Mouse (Mus musculus) c-Kit-positive CD71-positive TER-119-positive erythroid progenitor cells, embryonic 14.5 days (primary cell): ENCODE results near the gene Bag5.
"Not testable (repeated sequence)": the region's sequence is repeated elsewhere in the genome, so short reads cannot be mapped to it uniquely, and the experiment has no call there.

Experiments
- DNase-seq: peaks from one replicate; pipeline ENCODE4 v3.0.0-alpha.2; 2013; ENCODE audit warnings: low spot score

The Bag5 gene

DNA sequence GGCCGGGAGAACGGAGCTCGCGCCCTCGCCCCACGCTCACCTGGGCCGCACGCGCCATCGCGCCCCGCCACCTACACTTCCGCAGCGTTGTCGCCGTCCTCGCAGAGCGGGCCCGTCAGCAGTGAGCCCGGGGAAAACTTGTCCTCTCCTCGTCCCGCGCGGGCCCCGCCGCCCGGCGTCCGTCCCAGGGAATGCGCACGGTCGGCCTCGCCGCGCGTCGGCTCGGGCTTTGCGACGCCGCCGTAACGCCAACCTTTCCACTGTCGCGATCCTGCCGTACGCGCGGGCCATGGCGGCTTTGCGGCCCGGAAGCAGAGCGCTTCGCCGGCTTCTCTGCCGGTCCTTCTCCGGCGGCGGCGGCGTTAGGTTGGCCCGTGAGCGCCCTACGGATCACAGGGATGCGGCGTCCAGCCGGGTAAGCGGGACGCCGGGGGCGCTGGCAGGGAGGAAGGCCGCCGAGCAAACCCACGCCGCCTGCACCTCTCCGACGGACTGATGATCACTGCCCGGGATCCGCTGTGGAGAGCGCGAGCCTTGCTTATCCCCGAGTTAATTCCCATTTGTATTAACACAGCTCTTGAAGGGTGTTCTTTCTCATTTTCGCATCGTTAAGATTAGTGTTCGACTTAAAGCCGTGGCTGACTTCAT, at the start of gene Bag5, which contains the start of gene Apopt1:
Bag5 (minus strand) TSS at position 254 of the 648 bp plus-strand sequence.
Apopt1 (plus strand) TSS at position 258 of the 648 bp plus-strand sequence.
- peak; percentile 82 for DNase-seq

DNA sequence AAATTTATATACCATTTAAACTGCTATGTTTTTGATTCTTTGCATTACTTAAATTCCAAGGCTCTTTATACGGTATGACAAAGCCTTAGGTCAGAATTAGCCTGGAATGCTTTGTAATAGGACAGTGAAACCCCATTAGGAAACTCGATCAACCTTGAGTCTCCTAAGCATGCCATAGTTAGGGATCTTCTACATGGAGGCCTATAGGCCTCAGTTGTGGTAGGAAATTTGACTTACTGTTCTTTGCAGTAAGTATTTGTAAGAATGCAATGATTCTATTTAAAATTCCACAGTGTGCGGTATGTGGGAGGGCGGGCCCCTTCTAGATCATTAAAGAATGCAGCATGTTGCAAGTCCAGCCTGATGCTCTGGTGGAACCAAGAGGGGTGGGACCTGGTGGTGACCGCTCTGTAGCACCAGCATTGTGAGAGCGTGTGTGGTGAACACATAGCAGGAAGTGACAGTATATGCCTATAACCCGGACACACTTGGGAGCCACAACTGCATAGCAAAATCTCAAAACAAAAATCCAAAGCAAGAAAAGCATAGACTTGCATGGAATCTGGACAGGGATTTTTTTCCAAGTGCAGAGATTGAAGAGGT, 47.4 kb upstream of the Bag5 start:
- no peak for DNase-seq

DNA sequence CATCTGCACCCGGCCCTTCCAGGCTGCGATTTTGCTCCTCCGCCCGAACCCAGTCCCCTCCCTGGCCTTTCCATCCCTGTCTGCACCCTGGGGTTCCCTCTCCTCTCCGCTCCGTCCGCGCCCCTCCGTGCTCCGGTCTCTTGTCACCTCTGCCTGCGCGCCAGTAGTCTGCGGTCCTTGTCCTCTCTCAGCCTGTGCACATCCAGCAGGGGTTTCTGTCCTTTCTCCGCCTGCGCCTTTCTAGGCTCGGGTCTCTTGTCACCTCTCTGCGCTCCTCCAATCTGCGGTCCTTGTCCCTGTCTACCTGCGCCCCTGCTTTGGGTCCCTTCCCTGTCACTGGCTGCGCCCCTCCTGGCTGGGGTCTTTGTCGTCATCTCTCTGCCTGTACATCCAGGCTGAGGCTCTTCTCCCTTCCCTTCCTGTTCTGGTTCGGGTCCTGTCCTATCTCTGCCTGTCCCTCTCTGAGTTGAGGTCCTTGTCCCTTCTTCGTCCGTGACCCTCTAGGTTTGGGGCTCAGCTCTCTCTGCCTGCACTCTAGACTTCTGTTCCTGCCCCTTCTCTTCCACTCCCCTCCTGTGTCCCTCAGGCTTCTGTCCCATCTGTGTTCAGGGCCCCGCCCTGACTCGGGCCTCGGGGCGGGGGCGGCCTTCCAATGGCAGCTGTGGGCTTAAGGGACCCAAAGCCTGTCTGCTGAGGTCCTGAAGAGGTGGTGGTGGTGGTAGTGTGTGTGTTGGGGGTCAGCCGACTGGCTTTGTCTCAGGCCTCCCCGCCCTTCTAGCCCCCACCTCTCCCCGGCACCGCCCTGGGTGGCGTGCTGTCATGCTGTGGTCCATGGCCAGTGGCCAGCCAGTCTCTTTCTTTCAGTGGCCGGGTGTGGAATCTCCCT, 46.4 kb upstream of the Bag5 start:
- DNase-seq: peak; percentile 23

DNA sequence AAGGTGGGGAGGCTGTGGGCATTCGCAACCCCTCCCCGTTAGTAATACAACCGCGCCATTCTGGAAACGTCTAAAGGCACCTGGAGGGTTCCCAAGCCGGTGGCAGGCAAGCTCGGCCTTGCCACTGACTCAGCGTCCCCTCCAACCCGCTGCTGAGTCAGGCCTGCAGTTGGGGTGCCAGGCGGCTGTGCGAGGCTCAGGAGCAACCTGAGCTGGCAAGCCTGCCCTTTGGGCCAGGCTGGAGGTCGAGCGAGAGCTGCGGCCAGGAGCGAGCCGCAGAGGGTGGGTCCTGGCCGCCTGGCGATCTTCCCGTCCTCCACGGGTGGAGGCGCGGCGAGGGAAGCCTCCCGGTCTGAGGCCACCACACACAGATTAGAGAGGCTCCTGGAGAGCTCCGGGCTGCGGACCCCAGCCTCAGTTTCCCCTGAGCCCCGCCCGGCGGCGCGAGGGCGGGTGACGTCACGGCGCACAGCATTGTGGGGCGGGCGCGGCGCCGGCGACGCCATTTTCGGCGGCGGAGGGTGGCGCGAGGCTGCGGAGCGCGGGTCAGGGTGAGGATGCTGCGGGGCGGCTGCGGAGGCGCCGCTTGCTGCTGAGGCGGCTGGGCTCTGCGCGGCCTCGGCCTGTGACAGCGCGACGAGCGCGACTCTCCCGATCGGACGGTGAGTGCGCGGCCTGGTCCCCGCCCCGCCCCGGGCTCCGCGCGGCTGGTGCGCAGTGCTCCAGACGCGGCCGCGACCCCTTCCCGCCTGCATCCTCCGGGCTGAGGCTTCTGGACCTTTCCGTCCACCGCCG, 45.5 kb upstream of the Bag5 start, which contains the start of gene Klc1:
Klc1 (plus strand) TSS at position 469 of the 795 bp plus-strand sequence.
- DNase-seq: peak; percentile 66

DNA sequence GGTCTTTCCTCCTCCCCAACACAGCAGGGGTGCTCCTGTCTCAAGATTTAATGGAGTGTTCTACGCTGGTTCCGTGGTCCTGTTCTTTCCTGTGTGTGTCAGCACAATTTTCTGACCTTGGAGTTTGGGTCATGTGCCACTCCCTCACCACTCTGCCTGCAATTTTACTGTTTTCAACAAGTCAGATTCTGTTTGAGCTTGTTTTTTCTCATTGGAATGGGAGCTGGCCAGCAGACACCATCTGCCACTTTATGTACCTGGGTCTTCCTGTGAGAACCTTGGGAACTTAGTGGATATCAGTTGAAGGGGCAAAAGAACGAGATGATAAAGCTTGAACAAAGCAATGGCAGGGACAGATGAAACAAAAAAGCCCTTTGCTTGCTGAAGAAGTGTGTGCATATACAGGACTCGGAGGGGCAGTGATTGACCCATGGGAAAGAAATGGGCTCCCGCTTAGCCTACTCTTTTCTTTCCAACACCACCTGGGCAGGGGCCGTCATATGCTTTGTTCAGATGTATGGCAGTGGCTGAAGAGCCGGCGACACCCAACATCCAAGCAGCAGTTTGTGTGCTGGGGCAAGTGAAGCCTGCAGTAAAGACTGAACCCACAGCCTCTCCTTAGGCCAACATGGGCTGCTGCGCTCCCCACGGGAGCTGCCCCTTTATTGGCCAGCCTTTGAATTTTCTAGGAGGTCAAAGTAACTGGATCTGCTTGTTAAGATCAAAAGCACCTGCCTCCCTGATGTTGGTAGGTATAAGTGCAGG, 44.7 kb upstream of the Bag5 start:
- no peak for DNase-seq

DNA sequence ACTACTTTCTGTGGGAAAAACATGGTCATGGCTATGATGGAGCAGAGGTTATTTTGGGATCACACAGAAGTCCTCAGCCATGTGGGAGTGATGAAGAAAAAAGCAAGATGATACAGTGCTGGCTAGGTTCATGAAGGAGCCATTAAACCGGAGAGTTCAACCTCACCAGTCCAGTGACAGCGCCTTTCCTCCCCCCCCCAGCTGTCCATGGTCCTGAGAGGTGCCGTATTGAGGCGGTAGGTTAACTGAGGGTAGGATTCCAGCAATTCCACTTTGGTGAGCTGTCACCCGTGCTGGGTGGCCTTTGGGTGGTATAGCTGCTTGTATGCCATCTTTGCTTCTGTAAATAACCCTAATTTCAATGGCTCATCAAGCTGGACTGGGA, 43.6 kb upstream of the Bag5 start:
- no peak for DNase-seq

DNA sequence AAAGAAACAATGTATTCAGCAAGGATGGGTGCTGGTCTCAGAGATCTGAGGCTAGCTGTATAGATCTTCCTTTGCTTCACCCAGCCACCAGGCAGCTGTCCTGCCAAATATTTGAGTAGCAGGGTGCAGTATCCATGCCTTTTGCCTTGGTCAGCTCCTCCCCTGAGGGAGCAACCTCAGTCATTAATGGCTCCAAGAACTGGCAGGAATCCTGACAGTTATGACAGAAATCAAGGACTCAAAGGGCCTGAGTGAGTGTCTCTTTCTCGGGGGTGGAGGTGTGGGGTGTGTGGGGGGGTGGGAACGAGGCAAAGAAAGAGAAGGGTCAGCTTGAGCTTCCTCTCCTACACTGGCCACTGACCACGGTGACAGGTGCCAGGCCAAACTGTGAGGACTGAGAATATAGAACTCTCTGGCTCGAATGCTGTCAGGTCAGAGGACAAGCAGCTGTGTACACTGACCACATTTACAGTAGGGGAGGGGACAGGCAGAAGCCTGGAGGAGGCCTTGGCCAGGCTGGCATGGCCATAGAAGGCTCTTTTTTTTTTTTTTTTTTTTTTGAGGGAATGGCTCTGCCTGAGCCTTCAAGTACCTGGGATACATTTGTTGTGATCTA, 43.1 kb upstream of the Bag5 start:
- DNase-seq: no peak

DNA sequence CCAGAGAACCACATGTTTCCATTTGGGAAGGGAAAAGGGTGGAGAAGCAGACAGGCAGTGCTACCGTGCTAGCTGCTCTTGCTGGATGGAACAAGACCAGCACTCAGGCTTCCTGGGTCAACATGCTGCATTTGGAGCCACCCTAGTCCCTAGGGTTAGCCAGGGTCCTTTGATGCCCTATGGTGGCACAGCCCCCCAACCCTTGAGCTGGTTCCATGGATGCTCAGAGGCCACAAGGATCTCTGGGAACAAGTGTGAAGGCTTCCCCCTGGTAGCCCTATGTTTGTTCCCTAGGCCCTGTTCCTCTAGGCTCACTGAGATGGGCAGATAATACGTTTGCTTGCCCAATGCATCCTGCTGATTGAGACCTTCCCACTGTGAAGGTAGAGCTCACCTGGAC, 42.2 kb upstream of the Bag5 start:
- no peak for DNase-seq

DNA sequence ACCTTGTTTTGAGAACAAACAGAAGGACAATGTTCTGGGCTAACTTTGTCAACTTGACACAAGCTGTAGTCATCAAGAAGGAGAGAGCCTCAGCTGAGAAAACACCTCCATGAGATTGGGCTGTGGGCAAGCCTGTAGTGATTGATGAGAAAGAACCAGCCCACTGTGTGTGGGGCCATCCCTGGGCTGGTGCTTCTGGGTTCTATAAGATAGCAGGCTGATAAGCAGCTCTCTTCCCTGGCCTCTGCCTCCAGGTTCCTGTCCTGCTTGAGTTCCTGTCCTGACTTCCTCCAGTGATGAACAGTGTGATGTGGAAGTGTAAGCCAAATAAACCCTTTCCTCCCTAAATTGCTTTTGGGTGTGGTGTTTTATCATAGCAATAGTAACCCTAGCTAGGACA, 41.7 kb upstream of the Bag5 start:
- no peak for DNase-seq

DNA sequence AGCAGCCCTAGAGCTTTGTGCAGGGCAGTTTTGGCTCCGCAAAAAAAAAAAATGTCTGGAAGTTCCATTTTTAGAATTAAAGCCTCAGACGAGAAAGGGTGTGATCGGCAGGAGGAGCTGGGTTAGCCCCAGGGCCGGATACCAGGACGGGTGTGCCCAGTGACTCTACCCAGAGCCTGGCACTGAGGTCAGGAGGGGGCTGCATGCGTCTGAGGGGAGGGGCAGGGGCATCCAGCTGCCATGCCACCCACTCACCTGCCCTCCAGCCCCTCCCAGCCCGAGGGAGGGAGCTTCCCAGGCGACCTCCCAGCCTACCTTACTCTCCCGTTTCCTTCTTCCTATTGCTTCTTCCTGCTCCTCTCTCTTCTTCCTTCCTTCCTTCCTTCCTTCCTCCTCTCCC, 40.3 kb upstream of the Bag5 start:
- DNase-seq: no peak

DNA sequence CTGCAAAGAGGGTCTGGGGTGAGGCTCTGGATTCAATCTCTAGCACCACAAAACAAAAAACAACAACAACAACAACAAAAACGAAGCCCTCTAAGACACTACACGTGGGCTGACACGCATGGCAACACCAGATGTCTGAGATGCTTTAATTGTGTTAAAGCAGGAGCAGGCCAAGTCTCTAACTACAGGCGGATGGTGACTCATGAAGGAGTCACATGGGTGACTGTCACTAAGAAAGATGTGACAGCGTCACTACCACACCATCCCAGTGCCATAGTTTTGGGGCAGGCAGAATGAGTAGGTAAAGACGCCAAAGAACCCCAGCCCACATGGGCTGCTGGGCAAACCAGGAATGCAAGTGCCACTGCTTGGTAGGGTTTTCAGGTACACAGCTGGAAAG, 39.4 kb upstream of the Bag5 start:
- no peak for DNase-seq

DNA sequence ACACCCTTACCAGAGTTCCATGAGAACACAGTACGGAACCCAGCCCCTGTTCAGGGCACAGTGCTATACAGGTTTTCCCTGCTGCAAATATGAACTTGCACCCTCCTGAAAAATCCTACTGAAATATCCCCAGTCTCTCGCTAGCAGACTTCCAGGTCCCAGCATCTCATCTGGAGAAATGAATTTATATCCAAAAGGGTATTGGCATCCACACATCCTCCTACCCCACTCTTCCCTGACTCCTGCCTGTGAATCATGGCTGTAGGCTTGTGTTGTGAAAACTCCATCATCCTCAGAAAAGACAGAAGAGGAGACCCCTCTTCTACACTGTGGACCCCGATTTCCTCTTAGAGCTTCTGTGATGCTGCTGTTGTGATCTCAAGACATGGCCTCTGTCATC, 37.7 kb upstream of the Bag5 start:
- no peak for DNase-seq

DNA sequence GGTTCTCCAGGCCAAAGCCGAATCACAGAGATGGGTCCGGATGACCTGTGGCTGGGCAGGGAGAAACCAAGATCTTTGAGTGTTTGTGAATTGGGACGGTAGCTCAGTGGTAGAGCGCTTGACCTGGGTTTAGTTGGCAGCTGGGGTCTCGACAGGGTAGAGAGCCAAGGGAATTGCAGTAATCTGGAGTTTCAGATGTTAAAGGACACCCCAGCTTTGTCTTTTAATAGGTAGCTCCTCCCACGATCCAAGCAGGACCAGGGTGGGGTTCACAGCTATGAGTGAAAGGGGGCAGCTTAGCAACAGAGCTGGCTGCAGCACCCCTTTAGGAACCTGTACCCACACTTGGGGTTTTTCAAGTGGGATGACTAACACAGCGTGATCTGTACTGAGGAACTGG, 34.4 kb upstream of the Bag5 start:
- DNase-seq: no peak

DNA sequence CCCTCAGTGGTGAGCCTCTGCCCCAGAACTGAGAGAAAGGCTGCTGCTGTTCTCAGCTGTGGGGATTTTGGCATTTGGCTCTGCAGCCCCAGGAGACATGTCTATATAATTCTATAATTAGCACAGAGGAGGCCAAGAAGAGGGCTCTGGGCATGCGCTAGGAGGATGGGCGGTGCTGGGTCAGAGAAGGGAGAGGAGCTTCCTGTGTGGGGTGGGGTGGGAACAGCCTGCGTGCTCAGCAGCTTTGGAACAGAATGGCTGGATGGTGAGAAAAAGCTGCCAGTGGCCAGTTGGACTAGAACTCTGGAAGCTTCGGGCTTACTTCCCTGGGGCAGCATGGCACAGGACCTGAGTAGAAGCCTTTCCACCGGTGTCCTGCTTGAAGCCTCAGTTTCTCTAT, 33.0 kb upstream of the Bag5 start:
- peak; percentile 39 for DNase-seq

DNA sequence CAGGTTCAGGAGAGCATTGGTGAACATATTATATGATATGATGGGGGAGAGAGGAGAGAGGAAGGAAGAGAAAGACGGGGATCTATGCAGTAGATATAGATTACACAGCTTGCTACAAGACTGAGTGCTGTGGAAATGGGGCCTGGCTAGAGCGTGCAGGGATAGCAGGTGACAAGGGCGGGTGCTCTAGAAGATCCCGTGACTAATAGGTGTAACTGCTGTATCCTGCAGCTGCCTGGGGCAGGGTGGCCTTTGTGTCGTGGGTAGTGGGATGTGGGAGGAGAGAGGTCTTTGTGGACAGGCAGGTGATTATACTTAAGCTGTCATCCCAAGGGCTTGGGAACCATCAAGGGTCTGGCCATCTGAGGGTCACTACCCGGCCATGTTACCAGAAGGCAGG, 32.2 kb upstream of the Bag5 start:
- DNase-seq: no peak

DNA sequence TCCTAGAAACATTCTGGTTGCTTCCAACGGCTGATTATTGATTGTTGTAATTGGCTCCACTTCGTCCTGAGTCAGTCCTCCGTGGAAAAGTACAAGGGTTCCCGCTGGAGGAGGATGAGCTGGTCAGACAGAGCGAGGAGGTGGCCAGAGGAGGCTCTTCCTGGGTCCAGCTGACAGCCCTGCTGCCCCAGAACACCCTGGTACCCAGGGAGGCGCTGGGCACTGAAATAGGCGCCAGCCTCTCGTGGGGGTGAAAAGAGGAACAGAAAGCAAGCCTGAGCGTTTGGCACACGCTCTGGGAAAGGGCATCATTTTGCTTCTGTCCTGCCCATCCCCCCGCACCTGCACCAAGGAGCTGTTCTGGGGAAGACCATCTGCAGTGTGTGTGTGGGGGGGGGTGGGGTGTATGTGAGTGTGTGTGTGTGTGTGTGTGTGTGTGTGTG, 30.9 kb upstream of the Bag5 start:
- no peak for DNase-seq

DNA sequence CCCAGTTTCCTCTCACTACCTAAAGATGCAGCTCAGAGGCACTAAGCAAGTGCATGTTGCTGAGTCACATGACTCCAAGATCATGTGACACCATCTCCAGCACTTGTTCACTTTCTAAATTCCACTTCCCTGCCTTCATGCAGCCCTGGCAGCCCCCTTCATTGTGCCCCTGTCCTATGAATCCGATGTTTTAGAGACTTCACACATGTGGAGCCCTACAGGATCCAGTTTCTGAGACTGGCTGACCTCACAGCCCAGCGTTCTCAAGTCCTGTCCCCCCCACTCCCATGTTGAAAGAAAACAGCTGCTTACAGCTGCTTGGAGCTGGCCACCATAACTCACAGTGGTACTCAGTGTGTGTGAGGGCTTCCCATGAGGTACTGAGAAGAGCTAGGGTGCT, 30.4 kb upstream of the Bag5 start:
- no peak for DNase-seq

DNA sequence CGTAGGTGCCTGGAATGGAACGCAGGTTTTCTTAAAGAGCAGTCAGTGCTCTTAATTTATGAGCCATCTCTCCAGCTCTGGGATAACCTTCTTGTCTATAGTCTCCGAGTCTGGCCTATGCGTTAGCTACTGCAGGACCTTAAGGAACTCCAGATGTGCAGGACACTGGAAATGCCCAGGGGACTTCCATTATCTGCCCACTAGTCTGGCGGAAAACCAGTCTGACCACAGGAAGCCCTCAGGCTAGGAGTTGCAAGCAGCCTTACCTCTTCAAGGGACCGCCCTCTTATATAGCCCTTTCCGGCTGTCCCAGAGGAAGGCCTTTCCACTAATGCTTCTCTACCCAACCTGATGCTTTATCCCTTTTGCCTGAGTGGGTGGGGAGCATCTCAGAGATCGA, 28.3 kb upstream of the Bag5 start:
- DNase-seq: no peak

DNA sequence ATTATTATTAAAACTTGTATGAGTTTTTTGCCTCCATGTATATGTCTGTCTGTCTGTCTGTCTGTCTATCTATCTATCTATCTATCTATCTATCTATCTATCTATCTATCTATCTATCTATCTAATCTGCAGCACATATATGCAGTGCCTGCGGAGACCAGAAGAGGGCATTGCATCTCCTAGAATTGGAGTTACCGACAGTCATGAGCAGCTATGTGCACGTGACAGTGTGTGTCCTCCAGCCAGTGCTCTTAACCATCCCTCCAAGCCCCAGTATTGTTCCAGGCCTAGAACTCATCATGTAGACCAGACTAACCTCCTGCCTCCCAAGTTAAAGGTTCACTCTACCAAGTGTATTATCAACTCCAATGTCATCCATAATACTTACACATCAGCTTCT, 25.7 kb upstream of the Bag5 start:
- no peak for DNase-seq

DNA sequence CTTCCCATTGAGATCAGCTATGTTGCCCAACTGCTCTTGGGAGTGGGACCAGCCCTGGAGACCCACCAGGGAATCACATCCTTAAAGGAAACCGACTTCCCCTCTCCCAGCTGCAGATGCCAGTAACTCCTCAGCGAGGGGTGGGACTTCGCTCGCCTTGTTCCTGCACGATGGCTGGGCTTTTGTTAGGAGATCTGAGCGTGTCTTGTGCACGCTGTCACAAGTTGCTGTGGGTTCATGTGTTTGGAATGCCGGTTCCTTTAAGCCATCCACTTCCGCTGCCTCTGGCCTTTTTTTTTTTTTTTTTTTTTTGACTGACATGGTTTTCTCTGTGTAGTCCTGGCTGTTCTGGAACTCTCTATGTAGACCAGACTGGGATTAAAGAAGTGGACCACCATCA, 24.3 kb upstream of the Bag5 start:
- DNase-seq: no peak

DNA sequence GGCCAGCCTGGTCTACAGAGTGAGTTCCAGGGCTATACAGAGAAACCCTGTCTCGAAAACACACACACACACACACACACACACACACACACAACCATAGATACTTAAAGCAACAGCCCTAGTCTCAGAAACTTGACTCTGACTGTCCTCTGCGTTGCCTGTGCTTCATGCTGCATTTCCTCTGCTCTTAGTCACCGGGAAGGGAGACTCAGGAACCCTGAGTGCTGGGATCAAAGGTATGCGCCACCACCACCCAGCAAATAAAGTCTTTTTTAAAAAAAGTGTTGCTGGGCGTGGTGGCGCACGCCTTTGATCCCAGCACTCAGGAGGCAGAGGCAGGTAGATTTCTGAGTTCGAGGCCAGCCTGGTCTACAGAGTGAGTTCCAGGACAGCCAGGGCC, 23.6 kb upstream of the Bag5 start:
- not testable (repeated sequence) for DNase-seq
